Mouse (Mus musculus): ENCODE data around the gene Gimap8. TPM values are rescaled to one million over a fixed set of nuclear protein-coding genes. Genes with fewer than 3 reads are reported as not detected.

Gimap8 gene
- total and polyA plus RNA-seq, 3 experiments = not detected

DNA sequence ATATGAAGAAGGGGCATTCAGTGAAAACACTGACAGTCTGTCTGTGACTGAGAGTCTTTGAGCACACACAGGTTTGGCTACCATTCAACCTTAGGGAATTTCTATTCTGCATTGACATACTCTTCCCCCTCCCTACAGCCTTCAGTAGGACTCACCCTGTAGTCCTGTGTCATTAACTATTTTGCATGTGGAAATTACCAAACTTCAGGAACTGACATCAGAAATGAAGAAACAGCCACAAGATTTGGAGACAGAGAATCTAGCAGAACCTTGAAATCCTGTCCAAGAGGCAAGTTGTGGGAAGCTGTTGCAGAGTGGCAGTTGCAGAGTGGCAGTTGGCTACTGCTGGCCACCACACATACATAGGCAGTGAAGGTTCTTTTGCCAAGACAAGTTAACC is 21.0 kb downstream of the Gimap8 start (continued):
- TF ChIP-seq USF1 (IDR thresholded peaks at IDR 0.05; ENCODE audit: low read depth, low read length) = no peak

DNA sequence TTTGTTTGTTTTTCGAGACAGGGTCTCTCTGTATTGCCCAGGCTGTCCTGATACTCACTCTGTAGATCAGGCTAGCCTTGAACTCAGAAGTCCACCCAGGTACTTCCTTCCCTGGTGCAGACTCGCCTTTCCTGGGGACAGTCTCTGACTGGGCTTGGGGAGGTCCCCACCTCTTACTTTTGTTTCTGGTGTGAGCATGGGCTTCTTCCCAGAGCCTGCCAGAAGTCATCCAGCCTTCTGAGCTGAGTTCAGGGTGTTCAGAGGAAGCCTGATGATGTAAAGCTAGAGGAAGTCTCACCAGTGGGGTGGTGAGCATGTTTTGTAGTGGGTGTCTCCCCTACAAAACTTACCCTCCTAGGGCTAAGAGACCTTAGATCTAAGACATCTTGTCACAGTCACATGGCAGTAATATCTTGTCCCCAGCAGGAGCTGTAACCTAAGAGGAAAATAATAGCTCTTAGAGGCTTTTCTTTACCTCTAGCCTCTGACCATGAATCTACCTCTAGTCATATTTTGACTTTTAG is 22.5 kb downstream of the Gimap8 start:
- Histone ChIP-seq H3K4me3 (ENCODE audit: control insufficient read depth in 1 of 2, insufficient read depth in 1 of 2, low read depth in 2 of 2, low read length in 2 of 2) (no peak overlapping the region), H3K27ac (ENCODE audit: control insufficient read depth, low read depth, low read length) (no peak overlapping the region), H3K27me3 (ENCODE audit: control insufficient read depth in 1 of 2, insufficient read depth in 2 of 2, low read length in 2 of 2) (no peaks in the 10 kb centered on the region), H3K9ac (ENCODE audit: control insufficient read depth, low read depth, low read length, poor library complexity, severe bottlenecking) (no peak overlapping the region), H3K4me1 (ENCODE audit: control insufficient read depth in 1 of 2, insufficient read depth in 2 of 2, low read length in 2 of 2) (no peaks in the 10 kb centered on the region), H3K36me3 (ENCODE audit: control insufficient read depth in 1 of 2, insufficient read depth in 2 of 2, low read length in 2 of 2) (no peaks in the 10 kb centered on the region), H3K79me2 (ENCODE audit: control insufficient read depth, insufficient read depth, low read length, poor library complexity) (no peaks in the 10 kb centered on the region), H3K9me3 (replicated peaks; ENCODE audit: insufficient read depth, low read length) (no peaks in the 10 kb centered on the region)
- TF ChIP-seq MAX (IDR thresholded peaks at IDR 0.05; ENCODE audit: low read length) = no peak
- no peak for TF ChIP-seq EP300 (IDR thresholded peaks at IDR 0.05; ENCODE audit: low read depth in 1 of 2, low read length in 2 of 2)
- no peak for TF ChIP-seq POLR2A (IDR thresholded peaks at IDR 0.05; ENCODE audit: control insufficient read depth in 1 of 2, insufficient read depth in 1 of 2, low read depth in 1 of 2, low read length in 2 of 2, poor library complexity in 1 of 2)
- no peak for TF ChIP-seq ZMIZ1 (IDR thresholded peaks at IDR 0.05; ENCODE audit: low read depth, low read length)
- TF ChIP-seq SMC3 (IDR thresholded peaks at IDR 0.05; ENCODE audit: low read depth, low read length) = no peak
- no peak for TF ChIP-seq MAFK (IDR thresholded peaks at IDR 0.05; ENCODE audit: borderline replicate concordance, low read depth, low read length)
- no peak for TF ChIP-seq ZNF384 (IDR thresholded peaks at IDR 0.05; ENCODE audit: low read depth, low read length)
- TF ChIP-seq BHLHE40 (IDR thresholded peaks at IDR 0.05; ENCODE audit: borderline replicate concordance, low read depth, low read length) = no peak
- TF ChIP-seq ETS1 (IDR thresholded peaks at IDR 0.05; ENCODE audit: low read depth, low read length) = no peak
- TF ChIP-seq MAZ (IDR thresholded peaks at IDR 0.05; ENCODE audit: low read depth, low read length) = no peak
- no peak for TF ChIP-seq ZC3H11A (IDR thresholded peaks at IDR 0.05; ENCODE audit: low read depth, low read length)
- TF ChIP-seq TCF12 (IDR thresholded peaks at IDR 0.05; ENCODE audit: low read depth, low read length) = no peak
- TF ChIP-seq TBP (IDR thresholded peaks at IDR 0.05; ENCODE audit: low read depth, low read length) = no peak
- no peak for DNase-seq (ENCODE audit: low read depth, low spot score)

DNA sequence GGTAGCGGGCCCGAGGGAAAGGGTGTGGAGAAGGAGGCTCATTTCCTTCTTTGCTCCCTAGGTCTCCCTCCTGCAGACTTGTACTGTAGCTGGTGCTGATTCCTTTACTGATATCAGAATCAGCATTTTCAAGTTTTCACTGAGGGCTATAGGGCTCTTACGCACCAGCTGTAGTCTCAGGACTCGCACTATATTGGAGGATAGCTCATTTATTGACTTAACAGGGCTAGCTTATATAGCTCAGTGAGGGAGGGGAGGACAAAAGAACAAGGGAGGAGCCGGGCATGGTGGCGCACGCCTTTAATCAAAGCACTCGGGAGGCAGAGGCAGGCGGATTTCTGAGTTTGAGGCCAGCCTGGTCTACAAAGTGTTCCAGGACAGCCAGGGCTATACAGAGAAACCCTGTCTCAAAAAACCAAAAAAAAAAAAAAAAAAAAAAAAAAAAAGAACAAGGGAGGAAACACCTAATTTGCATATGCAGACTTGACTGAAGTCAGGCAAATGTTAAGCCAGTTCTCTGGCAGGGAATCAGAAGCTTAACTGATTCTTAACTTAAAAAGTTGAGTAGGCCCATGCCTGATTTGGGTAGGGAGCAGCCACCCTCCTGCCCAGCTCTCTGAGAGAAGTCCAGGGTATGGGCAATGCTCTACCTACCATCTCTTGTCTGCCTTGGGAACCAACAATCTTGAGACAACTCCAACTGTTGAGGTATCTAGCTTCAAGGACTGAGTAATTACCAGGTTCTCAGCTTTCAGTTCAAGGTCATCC is 27.4 kb downstream of the Gimap8 start:
- no peaks in the 10 kb centered on the region for H3K9me3 ChIP-seq (replicated peaks; ENCODE audit: insufficient read depth, low read length)
- 0 out of 2 replicates have a peak, but pooled peaks cover 2% of the 10 kb centered on the region for H3K79me2 ChIP-seq (ENCODE audit: control insufficient read depth, insufficient read depth, low read length, poor library complexity)
- H3K36me3 ChIP-seq (ENCODE audit: control insufficient read depth in 1 of 2, insufficient read depth in 2 of 2, low read length in 2 of 2) = no peaks in the 10 kb centered on the region; a peak in 1 of 4 replicates
- H3K9ac ChIP-seq (ENCODE audit: control insufficient read depth, low read depth, low read length, poor library complexity, severe bottlenecking) = no peak overlapping the region
- no peak for TF ChIP-seq MXI1 (IDR thresholded peaks at IDR 0.05; ENCODE audit: low read depth, low read length)
- no peak for TF ChIP-seq MAFK (IDR thresholded peaks at IDR 0.05; ENCODE audit: borderline replicate concordance, low read depth, low read length)
- no peak for TF ChIP-seq MYB (IDR thresholded peaks at IDR 0.05; ENCODE audit: low read depth, low read length)
- no peak for TF ChIP-seq ELF1 (IDR thresholded peaks at IDR 0.05; ENCODE audit: low read depth, low read length)
- TF ChIP-seq POLR2A (IDR thresholded peaks at IDR 0.05; ENCODE audit: control insufficient read depth in 1 of 2, insufficient read depth in 1 of 2, low read depth in 1 of 2, low read length in 2 of 2, poor library complexity in 1 of 2) = no peak
- no peak for TF ChIP-seq SIN3A (IDR thresholded peaks at IDR 0.05; ENCODE audit: low read length)
- no peak for TF ChIP-seq UBTF (IDR thresholded peaks at IDR 0.05; ENCODE audit: borderline replicate concordance, insufficient read depth, low read depth, low read length)
- TF ChIP-seq KAT2A (conservative IDR thresholded peaks at IDR 0.05; ENCODE audit: low read depth, low read length) = no peak
- no peak for TF ChIP-seq RAD21 (IDR thresholded peaks at IDR 0.05; ENCODE audit: low read depth, low read length)
- no peak for TF ChIP-seq CHD2 (IDR thresholded peaks at IDR 0.05; ENCODE audit: low read length)
- no peak for TF ChIP-seq USF1 (IDR thresholded peaks at IDR 0.05; ENCODE audit: low read depth, low read length)
- TF ChIP-seq ETS1 (IDR thresholded peaks at IDR 0.05; ENCODE audit: low read depth, low read length) = no peak
- TF ChIP-seq MYC (IDR thresholded peaks at IDR 0.05; ENCODE audit: low read depth, low read length) = no peak
- H3K4me1 ChIP-seq (ENCODE audit: control insufficient read depth in 1 of 2, insufficient read depth in 2 of 2, low read length in 2 of 2) = no peaks in the 10 kb centered on the region
- DNase-seq (ENCODE audit: low read depth, low spot score) = peak; percentile 2
- H3K4me3 ChIP-seq (ENCODE audit: control insufficient read depth in 1 of 2, insufficient read depth in 1 of 2, low read depth in 2 of 2, low read length in 2 of 2) = no peak overlapping the region
- H3K27ac ChIP-seq (ENCODE audit: control insufficient read depth, low read depth, low read length) = no peak overlapping the region
- H3K27me3 ChIP-seq (ENCODE audit: control insufficient read depth in 1 of 2, insufficient read depth in 2 of 2, low read length in 2 of 2) = no peaks in the 10 kb centered on the region
